Mouse (Mus musculus): Measurements from ENCODE around the gene Gm42715. TPM values are rescaled to one million over a fixed set of nuclear protein-coding genes. Genes with fewer than 3 reads are reported as not detected.
"Not testable (repeated sequence)": the region's sequence is repeated elsewhere in the genome, so short reads cannot be mapped to it uniquely, and the experiment has no call there.

Gene Gm42715
- polyA plus RNA-seq, 1 experiment: 11.3 TPM

DNA sequence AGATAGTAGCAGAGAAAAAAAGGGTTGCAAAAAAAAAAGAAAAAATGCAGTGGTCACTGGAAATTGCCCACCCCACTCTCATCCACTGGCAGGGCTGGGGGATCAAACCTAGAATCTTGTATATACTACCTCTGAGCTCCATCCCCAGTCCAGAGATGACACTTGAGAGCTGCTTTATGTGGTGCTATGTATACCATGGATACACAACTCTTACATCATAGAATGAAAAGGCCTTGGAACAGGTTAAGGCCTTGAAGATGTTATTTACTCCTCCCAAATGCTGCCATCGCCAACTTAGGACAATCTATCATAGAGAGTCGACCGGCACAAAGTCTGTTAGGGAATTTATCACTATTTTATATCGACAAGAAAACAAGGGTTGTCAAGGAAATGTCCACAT is 42.5 kb upstream of the Gm42715 start:
- Histone ChIP-seq H3K27ac (ENCODE audit: insufficient read depth, low read length) (no peak overlapping the region), H3K4me1 (ENCODE audit: control insufficient read depth, insufficient read depth, low read length) (peaks cover 3% of the 10 kb centered on the region; the same call in 1 of the 2 replicates), H3K4me3 (ENCODE audit: insufficient read depth, low read length) (no peak overlapping the region; the same call in 1 of the 2 replicates)
- no peak for TF ChIP-seq CTCF (IDR thresholded peaks at IDR 0.05; ENCODE audit: extremely low read depth, insufficient read depth, low read length)
- TF ChIP-seq POLR2A (IDR thresholded peaks at IDR 0.05; ENCODE audit: extremely low read depth, insufficient read depth, low read length): no peak

DNA sequence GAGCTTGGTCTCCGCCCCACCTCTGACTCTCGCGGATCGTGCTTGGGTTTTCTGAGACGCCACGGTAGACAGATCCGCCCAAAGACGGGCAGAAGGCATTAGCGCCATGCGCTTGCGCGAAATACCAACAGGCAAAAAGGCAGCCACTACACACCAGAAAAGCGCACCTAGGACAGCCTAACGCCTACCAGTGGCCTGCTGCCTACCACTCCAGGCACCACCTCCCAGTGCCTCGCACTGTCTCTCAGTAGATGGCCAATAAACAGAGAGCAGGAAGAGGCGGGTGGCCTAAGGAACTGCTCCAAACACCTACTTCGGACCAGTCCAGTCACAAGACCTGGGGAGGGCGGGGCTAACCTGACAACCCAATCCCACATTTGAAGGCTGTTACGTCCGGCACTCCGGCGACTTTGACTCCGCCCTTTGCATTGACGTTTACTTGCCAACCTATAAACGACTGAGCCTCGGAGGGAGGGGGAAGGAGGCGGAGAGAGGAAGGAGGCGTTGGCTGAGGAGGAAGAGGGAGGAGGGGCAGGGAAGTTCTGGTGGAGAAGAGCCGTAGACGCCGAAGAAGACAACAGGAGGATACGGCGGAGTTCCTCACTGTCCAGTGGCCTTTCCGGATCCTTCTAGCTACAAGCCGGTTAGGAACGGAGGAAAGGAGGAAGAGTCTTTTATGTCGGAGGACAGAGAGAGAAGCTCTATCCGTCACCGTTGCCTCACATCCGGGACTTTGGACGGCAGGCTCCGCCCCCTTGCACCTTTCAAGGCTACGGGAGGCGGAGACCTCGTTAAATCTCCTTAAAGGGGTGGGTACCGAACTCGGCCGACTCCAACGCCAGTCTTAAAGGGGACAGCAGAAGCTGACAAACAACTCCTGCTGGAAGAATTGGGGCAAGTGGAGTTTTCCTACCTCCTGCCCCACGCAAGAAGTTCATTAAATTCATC is 41.4 kb upstream of the Gm42715 start:
- Histone ChIP-seq H3K27ac (ENCODE audit: insufficient read depth, low read length) (peak overlapping the region; percentile 90), H3K4me3 (ENCODE audit: insufficient read depth, low read length) (peak overlapping the region; percentile 52), H3K4me1 (ENCODE audit: control insufficient read depth, insufficient read depth, low read length) (peaks cover 3% of the 10 kb centered on the region; the same call in 1 of the 2 replicates)
- TF ChIP-seq POLR2A (IDR thresholded peaks at IDR 0.05; ENCODE audit: extremely low read depth, insufficient read depth, low read length) (peak; percentile 85), CTCF (IDR thresholded peaks at IDR 0.05; ENCODE audit: extremely low read depth, insufficient read depth, low read length) (no peak)

DNA sequence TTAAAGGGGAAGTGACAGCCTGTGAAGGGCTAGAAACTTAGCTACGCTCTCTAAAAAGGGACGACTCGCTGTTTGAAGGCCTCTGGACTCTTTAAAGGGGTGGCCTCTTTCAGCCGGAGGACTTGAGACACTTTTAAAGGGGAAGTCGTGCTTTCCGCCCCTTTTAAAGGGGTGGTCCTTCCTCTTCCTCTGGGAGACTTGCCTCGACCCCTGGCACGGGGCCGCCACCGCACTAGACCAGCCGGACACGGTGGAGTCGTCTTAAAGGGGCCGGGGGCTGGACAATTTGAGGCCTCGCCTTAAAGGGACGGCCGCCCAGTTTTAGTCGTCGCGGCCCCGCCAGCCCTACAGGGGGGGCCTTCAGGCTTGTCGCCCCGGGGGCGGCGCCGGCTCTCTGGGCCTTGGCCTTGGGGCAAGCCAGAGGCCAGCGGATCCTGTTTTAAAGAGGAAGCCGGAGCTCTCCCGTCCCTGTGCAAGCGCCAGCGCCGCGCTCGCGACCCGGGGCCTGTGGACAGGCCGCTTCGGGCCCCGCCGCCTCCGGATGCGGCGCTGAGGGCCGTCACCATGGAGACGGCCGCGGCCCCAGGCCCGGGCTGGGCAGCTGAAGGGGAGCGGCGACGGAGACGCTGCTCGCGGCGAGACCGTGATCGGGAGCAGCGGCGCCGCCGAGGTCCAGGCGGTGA is 40.6 kb upstream of the Gm42715 start, which contains the start of gene Fbrs:
TSS of gene Fbrs (plus strand) at position 565 of the 683 bp plus-strand sequence.
- no peak for TF ChIP-seq CTCF (IDR thresholded peaks at IDR 0.05; ENCODE audit: extremely low read depth, insufficient read depth, low read length)
- peak; percentile 27 for TF ChIP-seq POLR2A (IDR thresholded peaks at IDR 0.05; ENCODE audit: extremely low read depth, insufficient read depth, low read length)
- Histone ChIP-seq H3K4me1 (ENCODE audit: control insufficient read depth, insufficient read depth, low read length) (peaks cover 3% of the 10 kb centered on the region; the same call in 1 of the 2 replicates), H3K4me3 (ENCODE audit: insufficient read depth, low read length) (peak within 1 kb of the TSS; percentile 52), H3K27ac (ENCODE audit: insufficient read depth, low read length) (peak within 1 kb of the TSS; percentile 90)

DNA sequence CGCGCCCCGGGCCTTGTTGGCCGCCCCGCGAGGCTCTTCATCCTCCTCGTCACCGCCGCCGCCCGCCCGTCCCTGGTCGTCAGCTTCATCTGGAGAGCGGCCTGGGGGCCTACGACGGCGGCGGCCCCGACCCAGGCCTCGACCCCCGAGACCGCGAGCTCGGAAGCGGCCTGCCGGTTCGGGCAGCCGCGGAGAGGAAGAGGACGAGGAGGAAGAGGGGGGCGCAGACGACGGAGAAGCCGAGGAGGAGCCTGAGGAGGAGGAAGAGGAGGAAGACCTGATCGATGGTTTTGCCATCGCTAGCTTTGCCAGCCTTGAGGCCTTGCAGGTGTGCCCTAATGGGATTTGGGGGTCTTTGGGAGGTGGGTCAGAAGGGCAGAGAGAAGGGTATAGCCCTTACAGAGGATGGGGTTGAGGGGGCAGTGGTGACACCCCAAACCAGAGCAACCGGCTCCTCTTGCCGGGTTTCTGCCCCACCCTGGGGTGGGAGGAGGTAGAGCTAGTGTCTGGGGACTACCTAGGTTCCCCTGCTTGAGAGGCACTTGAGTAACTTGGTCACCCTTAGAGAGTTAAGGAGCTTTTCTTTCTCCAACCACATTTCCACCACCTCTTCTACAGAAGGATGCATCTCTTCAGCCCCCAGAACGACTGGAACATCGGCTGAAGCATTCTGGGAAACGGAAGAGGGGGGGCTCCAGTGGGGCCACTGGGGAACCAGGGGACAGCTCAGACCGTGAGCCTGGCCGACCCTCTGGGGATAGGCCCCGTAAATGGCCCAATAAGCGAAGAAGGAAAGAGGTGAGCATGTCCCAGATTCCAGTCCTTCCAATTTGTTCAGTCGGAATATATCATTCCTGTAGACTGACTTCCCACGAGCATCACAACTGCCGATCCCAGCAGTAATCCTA is 39.8 kb upstream of the Gm42715 start:
- Histone ChIP-seq H3K4me1 (ENCODE audit: control insufficient read depth, insufficient read depth, low read length) (peaks cover 3% of the 10 kb centered on the region; the same call in 1 of the 2 replicates), H3K27ac (ENCODE audit: insufficient read depth, low read length) (peak overlapping the region; percentile 90), H3K4me3 (ENCODE audit: insufficient read depth, low read length) (peak overlapping the region; percentile 52)
- TF ChIP-seq CTCF (IDR thresholded peaks at IDR 0.05; ENCODE audit: extremely low read depth, insufficient read depth, low read length) (no peak), POLR2A (IDR thresholded peaks at IDR 0.05; ENCODE audit: extremely low read depth, insufficient read depth, low read length) (no peak)

DNA sequence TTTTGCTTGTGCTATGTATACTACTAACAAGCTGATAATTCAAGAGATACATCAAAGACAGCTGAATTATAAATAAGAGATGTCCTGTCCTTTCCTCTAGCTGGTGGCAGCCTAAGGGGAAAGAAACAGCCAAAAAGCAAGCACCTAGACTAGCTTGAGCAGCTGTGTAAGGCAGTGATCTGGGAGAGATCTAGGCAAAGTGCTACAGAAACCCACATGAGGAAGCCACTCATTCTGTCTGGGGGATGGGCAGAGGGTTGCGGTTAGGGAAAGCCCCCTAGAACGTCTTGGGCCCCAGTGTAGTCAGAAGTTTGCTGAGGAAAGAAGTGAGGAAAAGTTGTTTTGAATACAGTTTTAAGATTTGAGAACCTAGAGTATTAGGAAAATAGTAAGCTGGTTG is 39.1 kb upstream of the Gm42715 start:
- TF ChIP-seq POLR2A (IDR thresholded peaks at IDR 0.05; ENCODE audit: extremely low read depth, insufficient read depth, low read length) (no peak), CTCF (IDR thresholded peaks at IDR 0.05; ENCODE audit: extremely low read depth, insufficient read depth, low read length) (no peak)
- Histone ChIP-seq H3K4me1 (ENCODE audit: control insufficient read depth, insufficient read depth, low read length) (peaks cover 3% of the 10 kb centered on the region; the same call in 1 of the 2 replicates), H3K27ac (ENCODE audit: insufficient read depth, low read length) (no peak overlapping the region), H3K4me3 (ENCODE audit: insufficient read depth, low read length) (peak overlapping the region; percentile 52)

DNA sequence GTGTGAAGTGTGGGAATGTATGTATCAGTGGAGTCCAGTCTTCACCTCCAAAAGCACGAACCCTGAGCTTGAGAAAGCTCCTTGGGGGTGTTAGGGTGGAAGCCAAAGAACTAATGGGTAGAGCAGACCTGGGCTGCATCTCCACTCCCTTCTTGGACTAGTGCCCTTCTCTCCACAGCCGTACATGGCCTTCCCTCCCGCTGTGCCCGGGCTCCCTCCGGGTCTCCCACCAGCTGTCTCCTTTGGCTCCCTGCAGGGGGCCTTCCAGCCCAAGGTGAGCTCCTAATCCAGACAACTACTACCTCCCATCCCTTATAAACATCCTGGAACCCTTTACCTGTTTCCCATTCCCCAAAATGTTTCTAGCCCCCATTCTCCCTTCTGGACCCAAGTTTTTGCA is 34.0 kb upstream of the Gm42715 start:
- Histone ChIP-seq H3K27ac (ENCODE audit: insufficient read depth, low read length) (no peak overlapping the region), H3K4me1 (ENCODE audit: control insufficient read depth, insufficient read depth, low read length) (peaks cover 2% of the 10 kb centered on the region; the same call in 1 of the 2 replicates), H3K4me3 (ENCODE audit: insufficient read depth, low read length) (no peak overlapping the region)
- TF ChIP-seq CTCF (IDR thresholded peaks at IDR 0.05; ENCODE audit: extremely low read depth, insufficient read depth, low read length): no peak
- TF ChIP-seq POLR2A (IDR thresholded peaks at IDR 0.05; ENCODE audit: extremely low read depth, insufficient read depth, low read length): no peak

DNA sequence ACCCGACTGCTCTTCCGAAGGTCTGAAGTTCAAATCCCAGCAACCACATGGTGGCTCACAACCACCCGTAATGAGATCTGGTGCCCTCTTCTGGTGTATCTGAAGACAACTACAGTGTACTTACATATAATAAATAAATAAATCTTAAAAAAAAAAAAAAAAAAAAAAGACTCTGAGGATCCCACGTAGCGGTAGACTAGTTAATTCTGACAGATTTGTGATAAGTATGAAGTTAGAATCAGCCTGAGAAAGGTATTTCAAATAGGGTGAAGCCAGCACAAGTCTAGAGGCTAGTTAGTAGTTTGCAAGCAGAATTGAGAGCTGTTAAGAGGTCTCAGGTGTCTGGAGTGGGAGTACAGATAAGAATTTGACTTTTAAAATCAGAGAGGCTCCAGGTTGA is 31.0 kb upstream of the Gm42715 start:
- not testable (repeated sequence) for H3K4me3 ChIP-seq (ENCODE audit: insufficient read depth, low read length); H3K4me1 ChIP-seq (ENCODE audit: control insufficient read depth, insufficient read depth, low read length); H3K27ac ChIP-seq (ENCODE audit: insufficient read depth, low read length)

DNA sequence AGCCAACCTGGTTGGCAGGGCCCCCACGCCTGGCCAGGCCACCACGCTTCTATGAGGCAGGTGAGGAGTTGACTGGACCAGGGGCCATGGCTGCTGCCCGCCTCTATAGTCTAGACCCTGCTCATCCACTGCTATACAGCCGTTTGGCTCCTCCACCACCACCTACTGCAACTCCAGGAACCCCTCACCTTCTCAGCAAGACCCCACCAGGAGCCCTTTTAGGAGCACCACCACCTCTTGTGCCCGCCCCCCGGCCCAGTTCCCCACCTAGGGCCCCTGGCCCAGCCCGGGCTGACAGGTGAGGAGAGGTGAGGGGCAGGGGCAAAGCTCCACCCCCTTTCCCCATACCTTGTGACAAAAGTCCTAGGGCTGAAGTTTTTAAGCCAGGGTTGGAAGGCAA is 29.4 kb upstream of the Gm42715 start:
- TF ChIP-seq POLR2A (IDR thresholded peaks at IDR 0.05; ENCODE audit: extremely low read depth, insufficient read depth, low read length): no peak
- no peak for TF ChIP-seq CTCF (IDR thresholded peaks at IDR 0.05; ENCODE audit: extremely low read depth, insufficient read depth, low read length)
- H3K27ac ChIP-seq (ENCODE audit: insufficient read depth, low read length): no peak overlapping the region
- H3K4me1 ChIP-seq (ENCODE audit: control insufficient read depth, insufficient read depth, low read length): no peaks in the 10 kb centered on the region
- no peak overlapping the region for H3K4me3 ChIP-seq (ENCODE audit: insufficient read depth, low read length)

DNA sequence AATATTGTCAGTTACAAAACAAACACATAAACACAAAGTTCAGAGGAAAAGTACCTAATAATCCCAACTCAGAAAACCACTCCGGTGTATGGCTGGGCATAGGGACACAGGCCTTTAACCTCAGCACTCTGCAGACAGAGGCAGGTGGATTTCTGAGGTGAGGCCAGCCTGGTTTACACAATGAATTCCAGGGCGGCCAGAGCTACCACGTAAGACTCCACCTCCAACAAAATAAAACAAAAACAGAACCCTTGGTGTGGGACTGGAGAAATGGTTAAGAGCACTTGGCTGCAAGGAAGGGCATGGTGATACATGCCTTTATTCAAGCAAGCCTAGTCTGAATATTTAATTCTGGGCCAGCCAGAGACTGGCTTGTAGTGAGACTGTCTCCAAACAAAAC is 27.5 kb upstream of the Gm42715 start:
- no peak overlapping the region for H3K4me3 ChIP-seq (ENCODE audit: insufficient read depth, low read length)
- TF ChIP-seq CTCF (IDR thresholded peaks at IDR 0.05; ENCODE audit: extremely low read depth, insufficient read depth, low read length) (no peak), POLR2A (IDR thresholded peaks at IDR 0.05; ENCODE audit: extremely low read depth, insufficient read depth, low read length) (no peak)
- no peaks in the 10 kb centered on the region for H3K4me1 ChIP-seq (ENCODE audit: control insufficient read depth, insufficient read depth, low read length)
- no peak overlapping the region for H3K27ac ChIP-seq (ENCODE audit: insufficient read depth, low read length)

All from cortical plate, adult 2 months (tissue).